Mouse (Mus musculus): Measurements from ENCODE around the gene Tdrd9. TPM values are rescaled to one million over a fixed set of nuclear protein-coding genes. Genes with fewer than 3 reads are reported as not detected.

The Tdrd9 gene
- polyA plus RNA-seq, 2 experiments: 0.04 to 0.06 TPM

GRCm38 (mm10) chr12:111977138-111977537, 5.8 kb downstream of the Tdrd9 start:
- no peak overlapping the region for H3K27ac ChIP-seq
- no peak for ATAC-seq (ENCODE audit: insufficient read depth)
- 70% methylated on average over 6 of the region's 6 CpGs for WGBS (ENCODE audit: insufficient replicate concordance)
- no peaks in the 10 kb centered on the region for H3K9me3 ChIP-seq (ENCODE audit: control insufficient read depth, low read length)
- H3K27me3 ChIP-seq (ENCODE audit: control insufficient read depth, insufficient read depth, low read length): no peaks in the 10 kb centered on the region
- TF ChIP-seq EP300 (IDR thresholded peaks at IDR 0.05; ENCODE audit: low read depth) (no peak), CTCF (IDR thresholded peaks at IDR 0.05; ENCODE audit: low read depth) (no peak)
- no peak overlapping the region for H3K4me2 ChIP-seq (ENCODE audit: low read depth)
- H3K4me3 ChIP-seq (ENCODE audit: insufficient read depth in 1 of 2, low read depth in 2 of 2, low read length in 2 of 2): no peak overlapping the region
- no peaks in the 10 kb centered on the region for H3K4me1 ChIP-seq (replicated peaks; ENCODE audit: control insufficient read depth in 2 of 2, insufficient read depth in 2 of 2, low read length in 1 of 2)
- no peak overlapping the region for H3K9ac ChIP-seq (replicated peaks)
- no peaks in the 10 kb centered on the region for H3K36me3 ChIP-seq (replicated peaks; ENCODE audit: control insufficient read depth, insufficient read depth, low read depth)
- DNase-seq (ENCODE audit: low read depth in 3 of 3, low spot score in 3 of 3): no peak

- H3K36me3 ChIP-seq (replicated peaks; ENCODE audit: control insufficient read depth, insufficient read depth, low read depth): no peaks in the 10 kb centered on the region
- TF ChIP-seq CTCF (IDR thresholded peaks at IDR 0.05; ENCODE audit: low read depth): no peak
- no peak for TF ChIP-seq EP300 (IDR thresholded peaks at IDR 0.05; ENCODE audit: low read depth)
- WGBS (ENCODE audit: insufficient replicate concordance): 30% methylated on average over 6 of the region's 6 CpGs
- H3K9me3 ChIP-seq (ENCODE audit: control insufficient read depth, low read length): no peaks in the 10 kb centered on the region
- H3K4me1 ChIP-seq (replicated peaks; ENCODE audit: control insufficient read depth in 2 of 2, insufficient read depth in 2 of 2, low read length in 1 of 2): no peaks in the 10 kb centered on the region
- no peak overlapping the region for H3K4me3 ChIP-seq (ENCODE audit: insufficient read depth in 1 of 2, low read depth in 2 of 2, low read length in 2 of 2)
- H3K27ac ChIP-seq: no peak overlapping the region
- no peaks in the 10 kb centered on the region for H3K27me3 ChIP-seq (ENCODE audit: control insufficient read depth, insufficient read depth, low read length)
- H3K9ac ChIP-seq (replicated peaks): no peak overlapping the region
- DNase-seq (ENCODE audit: low read depth in 3 of 3, low spot score in 3 of 3): no peak
- H3K4me2 ChIP-seq (ENCODE audit: low read depth): no peak overlapping the region
- ATAC-seq (ENCODE audit: insufficient read depth): no peak
Measured at GRCm38 (mm10) chr12:111978274-111978673, 6.9 kb downstream of the Tdrd9 start.

GRCm38 (mm10) chr12:111980887-111981367, 9.6 kb downstream of the Tdrd9 start, which contains the start of gene Rd3l:
Gene Rd3l (minus strand): TSS chr12:111981317.
- WGBS (ENCODE audit: insufficient replicate concordance): 67% methylated on average over 6 of the region's 6 CpGs

GRCm38 (mm10) chr12:111981831-111982230, 10.5 kb downstream of the Tdrd9 start:
- ATAC-seq (ENCODE audit: insufficient read depth): no peak
- no peaks in the 10 kb centered on the region for H3K27me3 ChIP-seq (ENCODE audit: control insufficient read depth, insufficient read depth, low read length)
- H3K4me1 ChIP-seq (replicated peaks; ENCODE audit: control insufficient read depth in 2 of 2, insufficient read depth in 2 of 2, low read length in 1 of 2): no peaks in the 10 kb centered on the region
- H3K27ac ChIP-seq: no peak overlapping the region
- H3K36me3 ChIP-seq (replicated peaks; ENCODE audit: control insufficient read depth, insufficient read depth, low read depth): no peaks in the 10 kb centered on the region
- no peaks in the 10 kb centered on the region for H3K9me3 ChIP-seq (ENCODE audit: control insufficient read depth, low read length)
- no peak overlapping the region for H3K4me2 ChIP-seq (ENCODE audit: low read depth)
- no peak for DNase-seq (ENCODE audit: low read depth in 3 of 3, low spot score in 3 of 3)
- H3K4me3 ChIP-seq (ENCODE audit: insufficient read depth in 1 of 2, low read depth in 2 of 2, low read length in 2 of 2): no peak overlapping the region
- TF ChIP-seq CTCF (IDR thresholded peaks at IDR 0.05; ENCODE audit: low read depth): no peak
- TF ChIP-seq EP300 (IDR thresholded peaks at IDR 0.05; ENCODE audit: low read depth): no peak
- no peak overlapping the region for H3K9ac ChIP-seq (replicated peaks)
- WGBS (ENCODE audit: insufficient replicate concordance): 51% methylated on average over 8 of the region's 8 CpGs

More at GRCm38 (mm10) chr12:111980887-111981367, 9.6 kb downstream of the Tdrd9 start, which contains the start of gene Rd3l:
- no peaks in the 10 kb centered on the region for H3K4me1 ChIP-seq (replicated peaks; ENCODE audit: control insufficient read depth in 2 of 2, insufficient read depth in 2 of 2, low read length in 1 of 2)
- TF ChIP-seq CTCF (IDR thresholded peaks at IDR 0.05; ENCODE audit: low read depth) (no peak), EP300 (IDR thresholded peaks at IDR 0.05; ENCODE audit: low read depth) (no peak)
- H3K4me2 ChIP-seq (ENCODE audit: low read depth): no peak within 1 kb of the TSS
- DNase-seq (ENCODE audit: low read depth in 3 of 3, low spot score in 3 of 3) (no peak), ATAC-seq (ENCODE audit: insufficient read depth) (no peak)
- no peak within 1 kb of the TSS for H3K4me3 ChIP-seq (ENCODE audit: insufficient read depth in 1 of 2, low read depth in 2 of 2, low read length in 2 of 2)
- no peak within 1 kb of the TSS for H3K27ac ChIP-seq
- H3K9me3 ChIP-seq (ENCODE audit: control insufficient read depth, low read length): no peaks in the 10 kb centered on the region
- H3K9ac ChIP-seq (replicated peaks): no peak within 1 kb of the TSS
- no peaks in the 10 kb centered on the region for H3K27me3 ChIP-seq (ENCODE audit: control insufficient read depth, insufficient read depth, low read length)
- no peaks in the 10 kb centered on the region for H3K36me3 ChIP-seq (replicated peaks; ENCODE audit: control insufficient read depth, insufficient read depth, low read depth)

GRCm38 (mm10) chr12:111983165-111983564, 11.8 kb downstream of the Tdrd9 start:
- no peak for ATAC-seq (ENCODE audit: insufficient read depth)
- WGBS (ENCODE audit: insufficient replicate concordance): 27% methylated on average over 2 of the region's 2 CpGs

More at GRCm38 (mm10) chr12:111983165-111983564, 11.8 kb downstream of the Tdrd9 start:
- Histone ChIP-seq H3K4me2 (ENCODE audit: low read depth) (no peak overlapping the region), H3K27ac (no peak overlapping the region), H3K9me3 (ENCODE audit: control insufficient read depth, low read length) (no peaks in the 10 kb centered on the region), H3K4me1 (replicated peaks; ENCODE audit: control insufficient read depth in 2 of 2, insufficient read depth in 2 of 2, low read length in 1 of 2) (no peaks in the 10 kb centered on the region), H3K9ac (replicated peaks) (no peak overlapping the region), H3K36me3 (replicated peaks; ENCODE audit: control insufficient read depth, insufficient read depth, low read depth) (no peaks in the 10 kb centered on the region), H3K27me3 (ENCODE audit: control insufficient read depth, insufficient read depth, low read length) (no peaks in the 10 kb centered on the region), H3K4me3 (ENCODE audit: insufficient read depth in 1 of 2, low read depth in 2 of 2, low read length in 2 of 2) (no peak overlapping the region)
- DNase-seq (ENCODE audit: low read depth in 3 of 3, low spot score in 3 of 3): no peak
- TF ChIP-seq EP300 (IDR thresholded peaks at IDR 0.05; ENCODE audit: low read depth): no peak
- no peak for TF ChIP-seq CTCF (IDR thresholded peaks at IDR 0.05; ENCODE audit: low read depth)

Measured in liver, embryonic 14.5 days (tissue).